Mouse (Mus musculus) liver, embryonic 18 days (tissue): ENCODE results near the gene Eri3. TPM values are rescaled to one million over a fixed set of nuclear protein-coding genes. Genes with fewer than 3 reads are reported as not detected.

Experiments
- polyA plus RNA-seq: library from polyadenylated mRNA; depleted of rRNA; stranded (reverse); fragments of >200 nt; gene quantifications from 2 replicates; pipeline ENCODE4 v1.2.3, GENCODE M21; 2012; rRNA removed

Eri3 gene
- 21.8 and 25.0 TPM in 2 replicates for polyA plus RNA-seq

GRCm38 (mm10) chr4:117550140-117550851 is at the start of gene Eri3:
Gene Eri3 (plus strand): TSS chr4:117550365.

GRCm38 (mm10) chr4:117681931-117682461 is 131.8 kb downstream of the Eri3 start, which contains the start of gene Dmap1:
Gene Dmap1 (minus strand): TSS chr4:117682273.

Other genes starting within 250 kb of the Eri3 start
- gene Rnf220, start 53.3 kb upstream of the Eri3 start, polyA plus RNA-seq = 23.6 and 28.0 TPM in 2 replicates
- gene Dmap1, start 131.9 kb downstream of the Eri3 start, polyA plus RNA-seq = 11.5 and 12.7 TPM in 2 replicates
- gene Gm12845, start 174.0 kb downstream of the Eri3 start, polyA plus RNA-seq = not detected in 2 replicates
- gene Klf17, start 215.3 kb downstream of the Eri3 start, polyA plus RNA-seq = not detected in 2 replicates